Mouse (Mus musculus) midbrain, postnatal 0 days (tissue): Measurements from ENCODE around the gene Ubac1. TPM values are rescaled to one million over a fixed set of nuclear protein-coding genes. Genes with fewer than 3 reads are reported as not detected.

Source experiments
- ATAC-seq: fragments of 200-750 bp; cut with Nextera tagmentation; 2 replicates; pipeline ENCODE4 v1.8.0; 2017; ENCODE audit warnings: moderate number of reproducible peaks, mild to moderate bottlenecking, moderate TSS enrichment, moderate library complexity; ENCODE audit not compliant: low FRiP score
- DNase-seq: peaks from one replicate; pipeline ENCODE4 v3.0.0-alpha.2; 2015; ENCODE audit warnings: low spot score
- H3K27ac ChIP-seq: fragments of 300-500 bp; sonication (generic); 2 replicates; pipeline ENCODE4 v1.5.1; 2014; ENCODE audit warnings: low read depth, mild to moderate bottlenecking, low read length, mixed read lengths
- H3K27me3 ChIP-seq: fragments of 300-500 bp; sonication (generic); 2 replicates; pipeline ENCODE4 v1.6.1; 2014; ENCODE audit warnings: low read length, control low read depth, mixed read lengths; ENCODE audit not compliant: insufficient read depth
- H3K36me3 ChIP-seq: fragments of 300-500 bp; sonication (generic); 2 replicates; pipeline ENCODE4 v1.6.1; 2014; ENCODE audit warnings: low read length, control low read depth, mixed read lengths; ENCODE audit not compliant: insufficient read depth
- H3K4me1 ChIP-seq: fragments of 300-500 bp; sonication (generic); 2 replicates; pipeline ENCODE4 v1.6.1; 2014; ENCODE audit warnings: mild to moderate bottlenecking, control low read depth, antibody characterized with exemption, low read length, mixed read lengths; ENCODE audit not compliant: insufficient read depth
- H3K4me2 ChIP-seq: fragments of 300-500 bp; sonication (generic); 2 replicates; pipeline ENCODE4 v1.6.1; 2014; ENCODE audit warnings: low read depth, mild to moderate bottlenecking, low read length, mixed read lengths; ENCODE audit not compliant: poor library complexity, severe bottlenecking
- H3K4me3 ChIP-seq: fragments of 300-500 bp; sonication (generic); 2 replicates; pipeline ENCODE4 v1.5.1; 2014; ENCODE audit warnings: low read depth, mild to moderate bottlenecking, low read length, moderate library complexity
- H3K9ac ChIP-seq: fragments of 300-500 bp; sonication (generic); replicated peaks from 2 replicates; pipeline ENCODE4 v1.6.1; 2014; ENCODE audit warnings: mild to moderate bottlenecking, low read length, moderate library complexity, mixed read lengths; ENCODE audit not compliant: poor library complexity, severe bottlenecking
- H3K9me3 ChIP-seq: fragments of 300-500 bp; sonication (generic); 2 replicates; pipeline ENCODE4 v1.6.1; 2016; ENCODE audit warnings: low read length, control low read depth
- CTCF ChIP-seq: IDR thresholded peaks from 2 replicates; pipeline ENCODE4 v1.5.1; 2016; ENCODE audit warnings: antibody characterized with exemption, mild to moderate bottlenecking
- WGBS: fragments of 180-500 bp; shearing (Covaris S2); extraction: QIAGEN DNeasy Blood & Tissue Kit; methylation state at CpG from one replicate; pipeline ENCODE4 v1.1.7; 2014; 5-methylcytosine and 5-hydroxymethylcytosine counted together
- polyA plus RNA-seq: library from polyadenylated mRNA; unstranded; fragments of >200 nt; fragmentation: Nextera tagmentation; extraction: Ambion mirVana; gene quantifications from 2 replicates; pipeline ENCODE4 v1.2.1, GENCODE M21; 2015
- total RNA-seq: library from RNA; depleted of rRNA; stranded (reverse); fragments of >200 nt; gene quantifications from 2 replicates; pipeline ENCODE4 v1.2.3, GENCODE M21; 2014

Gene Ubac1
- total and polyA plus RNA-seq, 2 experiments from 2014 or later: 100 to 158 TPM

DNA sequence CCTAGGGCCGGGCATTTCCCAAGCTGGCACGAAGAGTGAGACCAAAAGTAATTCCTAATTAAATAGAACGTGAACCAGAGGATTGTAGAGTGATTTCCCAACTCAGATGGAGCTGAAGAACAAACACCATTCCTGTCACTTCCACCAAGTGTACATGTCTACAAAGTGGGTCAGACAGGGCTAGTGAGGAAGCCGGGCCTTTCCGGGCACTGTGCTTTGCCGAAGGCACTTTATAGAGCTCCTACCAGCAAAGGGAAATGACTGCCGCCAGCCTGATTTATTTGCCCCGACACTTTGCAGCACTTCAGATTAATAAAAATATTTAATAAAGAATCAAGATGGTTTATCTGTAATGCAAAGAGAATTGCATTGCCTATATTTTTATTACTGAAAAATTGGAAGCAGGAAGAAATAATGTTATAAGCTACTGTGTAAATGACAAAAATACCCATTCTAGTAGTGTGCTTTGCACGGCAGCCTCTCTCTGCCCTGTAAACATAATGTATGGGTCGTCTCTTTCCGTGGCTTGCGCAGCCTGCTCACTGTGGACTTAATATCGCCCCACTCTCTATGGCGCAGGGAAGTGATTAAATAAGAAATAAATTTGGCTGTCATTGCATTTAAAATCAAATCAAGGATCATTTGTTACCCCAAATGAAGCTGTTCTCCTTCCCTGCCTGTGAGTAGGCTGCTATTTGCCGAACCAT lies 12.9 kb upstream of the Ubac1 start:
- ATAC-seq: no peak
- 88% methylated on average over 15 of the region's 15 CpGs for WGBS
- Histone ChIP-seq H3K27me3 (no peaks in the 10 kb centered on the region), H3K27ac (no peak overlapping the region), H3K4me1 (no peaks in the 10 kb centered on the region), H3K4me2 (no peak overlapping the region), H3K9me3 (no peaks in the 10 kb centered on the region), H3K4me3 (no peak overlapping the region), H3K9ac (no peak overlapping the region), H3K36me3 (no peaks in the 10 kb centered on the region)
- no peak for DNase-seq
- no peak for TF ChIP-seq CTCF

DNA sequence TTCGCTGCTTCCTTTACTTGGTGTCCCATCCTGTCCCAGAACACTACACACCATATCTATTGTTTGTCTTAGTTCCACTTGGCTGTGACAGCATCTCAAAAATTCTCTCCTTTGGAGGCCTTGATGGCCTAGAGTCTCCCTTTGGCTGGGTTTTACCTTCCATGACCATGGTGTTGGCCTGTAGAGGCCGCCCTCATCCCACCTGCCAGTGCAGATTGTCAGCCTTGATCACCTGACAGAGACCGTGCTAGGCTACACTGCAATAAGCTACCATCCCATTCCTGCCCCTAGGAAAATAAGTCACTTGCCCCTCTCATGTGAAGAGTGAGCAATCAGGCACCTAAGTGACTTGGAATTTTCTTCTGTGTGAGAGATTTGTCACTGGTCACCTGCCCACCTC lies 8.7 kb upstream of the Ubac1 start:
- Histone ChIP-seq H3K9me3 (no peaks in the 10 kb centered on the region), H3K4me1 (no peaks in the 10 kb centered on the region), H3K27me3 (no peaks in the 10 kb centered on the region), H3K27ac (no peak overlapping the region), H3K36me3 (no peaks in the 10 kb centered on the region), H3K4me2 (no peak overlapping the region), H3K4me3 (no peak overlapping the region), H3K9ac (no peak overlapping the region)
- no peak for ATAC-seq
- TF ChIP-seq CTCF: peak; percentile 43
- 56% methylated on average over 3 of the region's 3 CpGs for WGBS
- no peak for DNase-seq

DNA sequence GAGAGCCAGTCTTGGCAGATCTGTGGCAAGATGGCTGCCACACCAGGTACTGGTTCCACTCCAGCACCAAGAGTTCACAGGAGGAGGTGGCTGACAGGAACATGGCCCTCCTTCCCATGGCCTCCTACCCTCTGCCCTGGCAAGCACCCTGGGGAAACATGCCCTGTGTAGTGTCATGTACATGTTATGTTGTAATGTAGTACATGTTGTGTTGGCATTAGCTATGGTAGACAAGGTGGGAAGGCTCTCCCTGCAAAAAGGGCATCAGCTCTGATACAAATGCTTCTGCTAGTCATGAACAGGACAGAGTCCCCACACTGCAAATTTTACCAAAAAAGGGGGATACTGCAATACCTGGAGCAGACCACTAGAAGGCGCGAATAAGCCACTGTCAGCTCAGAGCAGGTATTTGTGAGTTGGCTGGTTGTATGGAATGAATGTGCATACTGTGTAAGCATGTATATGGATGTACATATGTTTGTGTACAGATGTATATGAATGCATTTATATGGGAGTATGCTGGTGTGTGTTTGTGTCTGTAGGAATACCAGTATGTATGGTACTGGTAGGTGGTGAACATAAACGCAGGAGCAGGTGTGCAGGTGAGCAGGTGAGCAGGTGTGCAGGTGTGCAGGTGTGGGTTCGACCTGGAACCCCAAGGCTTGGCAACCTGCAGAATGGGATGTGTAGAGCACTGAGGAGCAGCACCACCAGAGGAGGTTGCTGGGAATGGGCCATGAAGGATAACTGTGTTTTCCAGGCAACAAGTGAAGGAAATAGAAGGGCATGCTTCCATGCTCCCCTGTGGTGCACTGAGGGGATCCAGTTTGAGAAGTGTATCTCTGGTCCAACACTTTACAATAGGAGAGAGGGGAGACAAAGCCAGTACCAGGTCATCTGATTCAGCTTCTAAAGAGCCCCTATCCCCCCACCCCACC lies 2.9 kb upstream of the Ubac1 start:
- no peak overlapping the region for H3K4me3 ChIP-seq
- no peaks in the 10 kb centered on the region for H3K27me3 ChIP-seq
- peak; percentile 73 for DNase-seq
- no peak overlapping the region for H3K4me2 ChIP-seq
- peaks cover 10% of the 10 kb centered on the region; the same call in 1 of the 2 replicates for H3K4me1 ChIP-seq
- no peak overlapping the region for H3K9ac ChIP-seq
- WGBS: 32% methylated on average over 4 of the region's 4 CpGs
- no peak for ATAC-seq
- H3K27ac ChIP-seq: no peak overlapping the region
- H3K36me3 ChIP-seq: no peaks in the 10 kb centered on the region
- no peaks in the 10 kb centered on the region for H3K9me3 ChIP-seq
- TF ChIP-seq CTCF: peak; percentile 98

DNA sequence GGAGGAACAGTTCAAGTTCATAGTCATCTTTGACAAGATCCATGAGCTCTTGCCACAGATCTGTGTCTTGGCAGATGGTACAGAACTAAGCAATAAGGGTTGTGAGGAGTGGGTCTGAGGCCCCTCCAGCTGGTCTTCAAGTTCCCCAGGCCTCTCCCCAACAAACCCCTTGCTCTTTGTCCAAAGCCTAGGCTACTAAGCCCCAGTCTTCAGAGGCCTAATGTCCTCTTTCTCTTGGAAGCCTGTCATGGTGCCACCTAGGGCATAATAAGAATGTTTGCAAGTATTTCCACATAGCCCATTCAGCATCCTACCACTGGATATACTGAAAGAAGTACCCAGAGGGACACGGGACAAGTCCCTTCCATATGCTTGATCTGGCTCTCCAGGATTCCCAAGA lies 1.1 kb upstream of the Ubac1 start:
- DNase-seq: no peak
- Histone ChIP-seq H3K9ac (no peak overlapping the region), H3K27ac (no peak overlapping the region), H3K4me2 (no peak overlapping the region), H3K36me3 (no peaks in the 10 kb centered on the region), H3K4me3 (no peak overlapping the region), H3K9me3 (no peaks in the 10 kb centered on the region), H3K27me3 (no peaks in the 10 kb centered on the region), H3K4me1 (peaks cover 10% of the 10 kb centered on the region; the same call in 1 of the 2 replicates)
- ATAC-seq: no peak
- peak; percentile 19; the same call in 1 of the 2 replicates for TF ChIP-seq CTCF
- 74% methylated on average over 1 of the region's 1 CpGs for WGBS

DNA sequence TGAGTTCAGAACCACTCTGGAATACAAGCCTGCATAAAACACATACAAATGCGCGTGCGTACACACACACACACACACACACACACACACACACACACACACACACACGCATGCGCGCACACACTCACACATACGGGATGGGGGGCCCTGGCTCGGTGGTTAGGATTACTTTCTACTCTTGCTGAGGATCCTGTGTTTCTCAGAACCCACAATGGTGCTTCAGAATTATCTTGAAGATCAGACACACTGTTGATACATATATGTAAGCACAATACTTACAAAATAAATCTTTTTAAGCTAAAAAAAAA lies 665 bp upstream of the Ubac1 start:
- H3K9ac ChIP-seq: no peak overlapping the region
- H3K4me3 ChIP-seq: no peak overlapping the region
- H3K4me1 ChIP-seq: peaks cover 10% of the 10 kb centered on the region; the same call in 1 of the 2 replicates
- H3K4me2 ChIP-seq: 0 out of 2 replicates have a peak overlapping the region, but pooled peaks have one; percentile 31
- ATAC-seq (no peak), DNase-seq (no peak)
- H3K36me3 ChIP-seq: no peaks in the 10 kb centered on the region
- H3K27me3 ChIP-seq: no peaks in the 10 kb centered on the region
- H3K9me3 ChIP-seq: no peaks in the 10 kb centered on the region
- whole genome bisulfite sequencing: 81% methylated on average over 6 of the region's 8 CpGs
- peak overlapping the region; percentile 59; the same call in 1 of the 2 replicates for H3K27ac ChIP-seq
- TF ChIP-seq CTCF: no peak
